Comparison of ENCODE assay signal across 19 mouse cellular contexts in genomic region chr6:102555814-102556437, GRCm38 (mm10). TPM values are rescaled to one million over a fixed set of nuclear protein-coding genes. Genes with fewer than 3 reads are reported as not detected.
"Had no signal": no experiment of that assay in that cellular context is flagged by ENCODE, and none has a peak within 500 bp of the region (broad histone marks: within the 10 kb centered on the region; RNA-seq: fewer than 3 reads in every experiment).

No protein-coding gene starts in this region.

- H3K27ac ChIP-seq: intestine, embryonic 15.5 days; limb, embryonic 12.5 days; lung, embryonic 15.5 days; macrophage; midbrain, embryonic 15.5 days; neural tube, embryonic 12.5 days; stomach, embryonic 15.5 days had no signal

- H3K4me1 ChIP-seq: intestine, embryonic 15.5 days; limb, embryonic 12.5 days; lung, embryonic 15.5 days; neural tube, embryonic 12.5 days; stomach, embryonic 15.5 days had no signal

- ATAC-seq: midbrain, embryonic 15.5 days had no signal

- H3K9ac ChIP-seq: intestine, embryonic 15.5 days; limb, embryonic 12.5 days; lung, embryonic 15.5 days; midbrain, embryonic 15.5 days; neural tube, embryonic 12.5 days; stomach, embryonic 15.5 days had no signal

- DNase-seq: kidney, adult 18-20 months; kidney, postnatal 10 days; kidney, postnatal 4 days; lung, postnatal 14 days; thymus, adult 2 months; thymus, postnatal 25 days had no signal

- H3K4me3 ChIP-seq: intestine, embryonic 15.5 days; left cerebral cortex, adult 2 months; limb, embryonic 12.5 days; lung, embryonic 15.5 days; midbrain, embryonic 15.5 days; neural tube, embryonic 12.5 days; stomach, embryonic 15.5 days had no signal

- H3K9me3 ChIP-seq: intestine, embryonic 15.5 days; limb, embryonic 12.5 days; lung, embryonic 15.5 days; megakaryocyte, embryonic 14.5 days; midbrain, embryonic 15.5 days; neural tube, embryonic 12.5 days; stomach, embryonic 15.5 days had no signal

- H3K27me3 ChIP-seq: intestine, embryonic 15.5 days; limb, embryonic 12.5 days; lung, embryonic 15.5 days; megakaryocyte, embryonic 14.5 days; midbrain, embryonic 15.5 days; neural tube, embryonic 12.5 days; stomach, embryonic 15.5 days had no signal

- H3K36me3 ChIP-seq: intestine, embryonic 15.5 days; limb, embryonic 12.5 days; lung, embryonic 15.5 days; midbrain, embryonic 15.5 days; neural tube, embryonic 12.5 days; stomach, embryonic 15.5 days had no signal

- H3K4me2 ChIP-seq: intestine, embryonic 15.5 days; limb, embryonic 12.5 days; lung, embryonic 15.5 days; midbrain, embryonic 11.5 days; midbrain, embryonic 15.5 days; neural tube, embryonic 12.5 days; stomach, embryonic 15.5 days had no signal

RNA-seq across cellular contexts. Expression of gene Cntn3, which starts 17.0 kb away (rescaled TPM):
- total RNA-seq: liver, adult 2 months; monocyte, adult 5-6 weeks had no signal
- polyA plus RNA-seq: liver, adult 2 months; macrophage; spleen, adult 2 months; thymus, adult 2 months had no signal
